Mouse (Mus musculus): ENCODE measurements at regions not wholly inside any gene's neighbourhood (a gene's known extent, or its start where the extent isn't known, plus 50 kb on each side); places are given as distances from the start of the nearest gene placed in this dataset.
"Not testable (repeated sequence)": the region's sequence is repeated elsewhere in the genome, so short reads cannot be mapped to it uniquely, and the experiment has no call there.

DNA sequence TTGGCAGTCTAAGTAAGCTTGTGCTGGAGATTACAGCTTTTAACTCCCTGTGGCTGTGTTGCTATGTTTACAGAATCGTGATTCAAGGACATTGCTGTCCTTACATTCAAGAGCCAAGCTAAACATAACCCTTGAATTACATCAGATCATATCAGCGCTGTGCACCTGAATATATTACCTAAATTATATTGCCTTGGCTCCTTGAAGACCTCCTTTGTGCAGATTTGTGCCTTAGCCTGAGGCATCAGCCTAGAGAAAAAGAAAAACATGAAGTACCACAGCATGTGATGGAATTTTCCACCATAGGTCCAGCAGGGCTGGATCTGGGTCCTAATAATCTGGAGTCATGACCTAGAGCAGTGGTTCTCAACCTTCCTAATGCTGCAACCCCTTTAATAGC, 189.8 kb upstream of the Tsc22d2 start:
- DNase-seq (ENCODE audit: extremely low spot score, low spot score), result no peak

DNA sequence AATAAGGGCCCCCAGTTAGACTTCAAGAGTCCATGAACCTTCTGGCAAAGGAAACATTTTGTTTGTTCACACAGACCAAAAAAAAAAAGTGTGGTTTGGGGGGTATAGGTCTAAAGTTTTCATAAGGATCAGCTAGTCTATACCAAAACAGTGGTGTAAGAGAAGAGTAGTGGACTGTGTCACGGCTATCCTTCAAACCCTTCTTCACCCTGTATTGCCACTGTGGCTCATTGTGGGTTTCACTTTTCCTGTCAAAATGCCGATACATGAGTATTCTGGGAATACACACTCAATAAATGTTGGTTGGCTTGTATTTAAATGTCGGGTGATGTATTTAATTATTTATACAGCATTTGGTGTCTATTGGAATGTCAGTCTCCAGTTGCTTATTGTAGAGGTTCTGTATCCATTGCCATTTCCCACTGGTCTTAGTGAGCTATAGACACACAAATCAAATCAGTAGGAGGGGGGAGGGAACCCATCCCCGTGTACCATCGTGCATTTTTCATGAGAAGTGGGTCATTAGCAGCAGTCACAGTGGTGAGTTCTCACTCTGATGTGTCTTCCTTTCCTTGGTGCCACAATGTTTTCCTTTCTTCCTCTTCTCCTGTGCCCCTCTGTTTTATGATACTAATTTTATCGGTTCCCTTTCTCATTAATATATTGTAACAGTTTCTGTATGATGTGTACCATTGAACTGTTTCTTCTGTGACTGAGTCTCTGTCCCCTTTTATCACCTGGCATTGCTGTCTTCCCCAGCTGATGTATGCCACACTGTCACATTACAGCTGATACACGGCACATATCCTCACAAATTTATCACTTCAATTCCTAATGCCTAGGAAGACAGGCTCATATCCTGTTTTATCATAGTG, 187.8 kb upstream of the Tsc22d2 start:
- no peak for DNase-seq (ENCODE audit: extremely low spot score, low spot score)

- no peak for DNase-seq (ENCODE audit: extremely low spot score, low spot score)
These were observed 187.2 kb upstream of the Tsc22d2 start for GRCm38 (mm10) chr3:58227322-58227627.

- DNase-seq (ENCODE audit: extremely low spot score, low spot score), result no peak
These were observed 186.3 kb upstream of the Tsc22d2 start for GRCm38 (mm10) chr3:58228189-58228588.

DNA sequence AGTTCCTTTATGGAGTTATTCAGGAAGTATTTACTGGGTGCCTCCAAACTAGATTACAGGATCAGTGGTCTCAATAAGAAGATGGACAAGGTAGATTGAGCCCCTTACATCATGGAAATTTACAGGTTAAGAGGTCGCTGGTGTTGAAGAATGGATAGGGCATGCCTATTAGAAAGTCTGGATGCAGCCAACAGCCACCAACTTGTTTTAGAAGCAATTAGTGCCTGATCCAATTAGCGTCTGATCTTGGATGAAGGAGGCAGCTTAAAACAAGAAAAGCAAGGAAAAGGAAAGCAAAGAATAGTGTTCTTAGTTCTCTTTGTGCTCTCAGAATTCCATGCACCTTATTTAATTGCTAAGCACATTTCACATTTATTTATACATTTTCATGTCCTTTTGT, 182.8 kb upstream of the Tsc22d2 start:
- DNase-seq (ENCODE audit: extremely low spot score, low spot score), result no peak

DNA sequence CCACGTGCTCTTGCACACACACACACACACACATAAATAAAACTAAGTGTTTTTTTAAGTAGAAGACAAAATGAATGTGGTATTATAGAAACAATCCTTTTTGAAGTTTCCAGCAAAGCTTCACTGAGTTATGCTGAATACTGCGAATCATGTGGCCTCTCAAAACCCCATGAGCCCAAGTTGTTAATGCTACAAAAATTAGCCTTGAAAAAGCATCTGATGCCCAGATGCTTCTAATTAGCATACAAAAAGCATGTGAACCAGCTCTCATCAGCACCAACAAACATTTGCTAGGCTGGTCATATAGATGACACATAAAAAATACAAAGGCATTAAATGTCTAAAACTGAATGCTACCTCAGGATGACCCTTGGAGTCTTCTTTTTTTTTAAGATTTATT, 181.2 kb upstream of the Tsc22d2 start:
- no peak for DNase-seq (ENCODE audit: extremely low spot score, low spot score)

- DNase-seq (ENCODE audit: extremely low spot score, low spot score), result no peak
These were observed 179.5 kb upstream of the Tsc22d2 start for GRCm38 (mm10) chr3:58234846-58235630.

DNA sequence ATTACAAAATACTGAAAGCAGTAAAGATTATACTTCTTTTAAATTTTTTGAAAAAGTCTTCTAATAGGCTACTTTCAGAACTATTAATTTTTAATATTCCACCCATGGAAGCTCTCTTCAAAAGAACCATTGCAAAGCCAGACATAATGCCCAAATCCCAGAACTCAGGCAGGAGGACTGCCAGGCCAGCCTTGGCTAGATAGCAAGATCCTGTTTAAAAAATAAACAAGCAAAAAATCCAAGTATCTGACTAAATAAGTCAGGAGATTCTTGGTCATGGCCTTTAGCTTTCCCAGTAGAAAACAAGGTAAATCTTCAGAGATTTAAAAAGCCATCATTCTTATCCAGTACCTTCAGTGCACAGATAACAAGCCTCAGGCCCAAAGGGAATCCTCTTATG, 176.4 kb upstream of the Tsc22d2 start:
- DNase-seq (ENCODE audit: extremely low spot score, low spot score), result no peak

DNA sequence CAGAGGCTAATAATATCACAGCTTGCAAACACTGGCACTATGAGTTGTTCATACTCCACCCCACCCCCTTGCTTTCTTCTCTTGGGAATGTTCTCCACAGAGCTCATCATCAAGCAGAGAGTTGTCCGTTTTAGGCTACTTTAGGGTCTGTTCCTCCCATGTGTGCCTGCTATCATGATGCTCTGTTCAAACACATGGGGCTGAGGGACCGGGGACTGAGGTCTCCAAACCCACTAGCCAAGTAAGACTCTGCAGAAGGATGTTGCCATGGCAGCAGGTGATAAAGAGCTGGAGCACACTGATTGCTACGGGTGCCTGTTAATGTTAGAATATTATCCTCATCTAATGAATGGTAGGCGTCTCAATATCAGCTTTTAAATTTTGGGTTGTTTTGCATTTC, 173.7 kb upstream of the Tsc22d2 start:
- DNase-seq (ENCODE audit: extremely low spot score, low spot score), result no peak

- DNase-seq (ENCODE audit: extremely low spot score, low spot score), result peak; percentile 23
These were observed 169.2 kb upstream of the Tsc22d2 start for GRCm38 (mm10) chr3:58245361-58245760.

- no peak for DNase-seq (ENCODE audit: extremely low spot score, low spot score)
These were observed 166.5 kb upstream of the Tsc22d2 start for GRCm38 (mm10) chr3:58247989-58248388.

DNA sequence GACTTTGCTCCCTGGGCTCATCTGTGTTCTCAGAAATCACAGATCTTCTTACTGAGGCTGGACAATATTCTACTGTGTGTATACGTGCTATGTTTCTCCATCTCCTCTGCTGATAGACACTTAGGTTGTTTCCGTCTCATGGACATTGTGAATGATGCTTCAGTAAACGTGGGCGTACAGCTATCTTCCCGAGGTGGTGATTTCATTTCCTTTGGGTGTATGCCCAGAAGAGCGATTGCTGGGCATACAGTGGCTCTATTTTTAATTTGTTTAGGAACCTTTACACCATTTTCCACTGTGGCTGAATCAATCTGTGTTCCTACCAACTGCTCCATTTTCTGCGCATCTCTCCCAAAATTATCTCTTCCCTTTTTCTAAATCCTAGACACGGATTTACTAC, 160.6 kb upstream of the Tsc22d2 start:
- no peak for DNase-seq (ENCODE audit: extremely low spot score, low spot score)

GRCm38 (mm10) chr3:58267606-58268325, 146.7 kb upstream of the Tsc22d2 start:
- no peak for DNase-seq (ENCODE audit: extremely low spot score, low spot score)

GRCm38 (mm10) chr3:58271441-58271840, 143.1 kb upstream of the Tsc22d2 start:
- DNase-seq (ENCODE audit: extremely low spot score, low spot score), result not testable (repeated sequence)

GRCm38 (mm10) chr3:58281291-58281690, 133.2 kb upstream of the Tsc22d2 start:
- no peak for DNase-seq (ENCODE audit: extremely low spot score, low spot score)

DNA sequence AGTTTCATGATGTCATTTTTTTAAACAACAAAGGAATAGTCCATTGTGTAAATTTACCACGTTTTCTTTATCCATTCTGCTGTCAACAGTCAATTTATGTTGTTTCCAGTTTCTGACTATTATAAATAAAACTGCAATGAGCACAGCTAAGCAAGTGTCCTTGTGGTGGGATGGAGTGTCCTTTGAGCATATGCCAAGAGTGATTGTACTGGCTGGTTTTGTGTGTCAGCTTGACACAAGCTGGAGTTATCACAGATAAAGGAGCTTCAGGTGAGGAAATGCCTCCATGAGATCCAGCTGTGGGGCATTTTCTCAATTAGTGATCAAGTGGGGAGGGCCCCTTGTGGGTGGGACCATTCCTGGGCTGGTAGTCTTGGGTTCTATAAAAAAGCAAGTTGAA, 130.1 kb upstream of the Tsc22d2 start:
- DNase-seq (ENCODE audit: extremely low spot score, low spot score), result not testable (repeated sequence)

GRCm38 (mm10) chr3:58295810-58296209, 118.7 kb upstream of the Tsc22d2 start:
- no peak for DNase-seq (ENCODE audit: extremely low spot score, low spot score)

DNA sequence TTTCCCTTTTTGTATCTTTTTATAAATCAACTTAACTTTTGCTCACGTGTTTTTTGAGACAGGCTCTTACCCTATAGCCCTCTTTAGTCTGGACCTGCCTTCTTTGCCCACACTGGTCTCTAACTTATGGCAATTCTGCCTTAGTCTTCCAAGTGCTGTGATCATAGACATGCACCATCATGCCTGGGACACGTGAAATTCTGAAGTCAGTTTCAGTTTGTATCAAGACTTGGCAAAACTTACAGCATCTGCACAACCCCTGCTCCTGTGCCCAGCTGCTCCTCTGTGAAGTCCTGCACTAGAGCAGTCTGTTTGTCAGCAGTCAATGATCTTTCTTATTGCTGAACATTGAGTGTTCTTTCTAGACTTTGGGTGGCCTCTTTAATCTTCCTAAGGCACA, 114.3 kb upstream of the Tsc22d2 start:
- DNase-seq (ENCODE audit: extremely low spot score, low spot score), result no peak

DNA sequence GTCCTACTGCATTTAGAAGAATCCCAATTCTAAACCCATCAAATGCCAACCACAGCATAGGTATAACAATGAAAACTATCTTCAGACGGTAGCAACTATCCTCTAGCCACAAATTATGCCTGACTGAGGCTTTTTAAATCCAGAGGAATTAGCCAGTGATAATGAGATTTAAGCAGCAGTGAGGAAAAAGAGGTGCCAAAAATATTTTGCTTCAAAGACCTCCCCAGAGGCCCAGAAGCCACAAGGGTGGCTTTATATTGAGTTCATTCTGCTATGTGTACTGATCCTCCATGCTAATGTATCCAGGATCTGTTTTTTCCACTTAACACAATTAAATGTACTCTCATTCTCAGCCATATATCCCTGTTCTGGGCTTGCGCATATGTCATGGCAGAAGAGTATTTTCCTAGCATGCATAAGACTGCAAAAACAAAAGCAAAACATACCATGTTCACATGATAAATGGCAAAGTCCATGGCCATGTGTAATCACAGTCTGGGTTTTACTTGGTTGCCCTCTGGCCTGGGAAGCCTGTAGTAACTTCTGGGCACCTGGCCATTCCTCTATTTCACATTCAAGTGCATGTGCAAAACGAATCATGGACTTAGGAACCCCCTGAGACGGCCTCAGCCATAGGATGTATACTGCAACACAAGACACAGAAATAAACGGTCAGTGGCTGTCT, 113.6 kb upstream of the Tsc22d2 start:
- no peak for DNase-seq (ENCODE audit: extremely low spot score, low spot score)

GRCm38 (mm10) chr3:58302322-58302721, 112.2 kb upstream of the Tsc22d2 start:
- DNase-seq (ENCODE audit: extremely low spot score, low spot score), result no peak

GRCm38 (mm10) chr3:58303746-58304145, 110.8 kb upstream of the Tsc22d2 start:
- DNase-seq (ENCODE audit: extremely low spot score, low spot score), result no peak

DNA sequence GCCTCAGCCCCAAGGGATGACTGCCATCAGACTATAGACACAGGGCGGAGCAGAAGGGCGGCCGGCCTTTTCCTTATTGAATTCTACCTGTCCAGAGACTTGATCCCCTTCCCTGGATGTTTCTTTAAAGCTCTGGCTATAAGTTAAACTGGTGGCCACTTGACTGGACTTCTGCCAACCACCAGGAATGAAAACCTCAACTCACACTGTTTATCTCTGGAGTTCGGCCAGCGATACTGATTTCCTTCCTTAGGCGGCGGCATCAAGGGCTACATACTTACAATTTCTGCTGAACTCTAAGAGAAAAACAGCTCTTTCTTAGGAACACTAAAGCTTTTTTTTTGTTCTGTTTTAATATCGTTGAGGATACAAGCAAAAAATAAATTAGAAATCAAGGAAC, 104.9 kb upstream of the Tsc22d2 start:
- no peak for DNase-seq (ENCODE audit: extremely low spot score, low spot score)
